Mouse (Mus musculus) retina, embryonic 14.5 days (tissue): Measurements from ENCODE around the gene Smarca5.

Experiments
- DNase-seq: peaks from one replicate; pipeline ENCODE4 v3.0.0-alpha.2; 2015; ENCODE audit warnings: low spot score

Gene Smarca5

GRCm38 (mm10) chr8:80739155-80739924 is at the start of gene Smarca5:
Gene Smarca5, minus strand, starts transcription at chr8:80739497.
- peak; percentile 91 for DNase-seq

DNA sequence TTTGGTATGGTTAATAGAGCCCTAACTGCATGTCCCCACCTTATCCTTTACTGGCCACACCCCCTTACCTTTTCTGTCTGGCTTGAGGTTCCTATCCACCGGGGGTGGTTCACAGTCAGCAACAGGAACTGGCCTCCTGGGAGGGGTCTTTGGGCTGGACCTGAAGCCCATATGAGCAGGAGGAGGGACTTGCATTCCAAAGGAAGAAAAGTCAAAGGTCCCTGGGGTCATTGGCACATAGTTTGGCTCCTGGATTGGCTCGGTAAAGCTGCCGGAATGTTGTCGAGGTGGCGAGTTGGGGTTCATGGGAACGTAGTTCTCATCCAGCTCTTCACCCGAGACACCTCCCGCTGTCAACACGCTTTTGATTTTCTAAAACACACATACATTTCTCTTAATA is 45.3 kb upstream of the Smarca5 start:
- DNase-seq = no peak

DNA sequence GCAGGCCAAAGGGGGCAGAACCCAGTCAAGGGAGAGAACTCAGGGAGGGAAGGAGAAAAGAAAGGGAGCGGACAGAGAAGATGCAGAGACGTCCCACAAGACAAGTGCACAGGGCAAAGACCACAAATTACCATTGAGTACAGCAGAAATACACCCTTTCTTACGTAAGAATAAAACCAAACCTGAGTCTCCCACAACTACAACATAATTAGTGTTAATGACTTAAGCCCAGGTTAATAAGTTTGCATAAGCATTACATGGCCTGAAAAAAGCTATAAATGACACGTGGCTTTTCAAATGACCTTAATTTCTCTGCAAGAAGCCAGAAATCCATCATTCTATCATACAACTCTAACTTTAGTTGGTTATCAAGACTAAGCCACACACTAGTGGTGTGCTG is 44.0 kb upstream of the Smarca5 start:
- no peak for DNase-seq

DNA sequence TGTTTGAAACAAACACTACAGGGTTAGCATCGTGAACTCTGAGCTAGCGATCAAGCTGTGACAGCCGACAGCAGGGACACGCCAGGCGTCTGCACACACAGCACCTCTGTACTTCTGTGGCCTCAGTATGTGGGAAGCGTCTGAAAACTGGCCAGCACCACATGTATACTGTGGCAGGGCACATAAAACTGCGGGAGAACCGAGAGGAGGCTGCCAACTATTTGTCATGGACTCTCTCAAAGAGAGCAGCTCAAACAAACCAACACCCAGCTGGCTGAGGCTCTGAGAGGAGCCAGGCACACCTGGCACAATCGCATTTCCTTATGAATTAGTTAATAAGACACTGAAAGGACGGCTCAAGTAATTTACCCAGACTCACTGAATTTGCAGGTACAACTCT is 42.0 kb upstream of the Smarca5 start:
- no peak for DNase-seq

GRCm38 (mm10) chr8:80780271-80780670 is 41.0 kb upstream of the Smarca5 start:
- no peak for DNase-seq

DNA sequence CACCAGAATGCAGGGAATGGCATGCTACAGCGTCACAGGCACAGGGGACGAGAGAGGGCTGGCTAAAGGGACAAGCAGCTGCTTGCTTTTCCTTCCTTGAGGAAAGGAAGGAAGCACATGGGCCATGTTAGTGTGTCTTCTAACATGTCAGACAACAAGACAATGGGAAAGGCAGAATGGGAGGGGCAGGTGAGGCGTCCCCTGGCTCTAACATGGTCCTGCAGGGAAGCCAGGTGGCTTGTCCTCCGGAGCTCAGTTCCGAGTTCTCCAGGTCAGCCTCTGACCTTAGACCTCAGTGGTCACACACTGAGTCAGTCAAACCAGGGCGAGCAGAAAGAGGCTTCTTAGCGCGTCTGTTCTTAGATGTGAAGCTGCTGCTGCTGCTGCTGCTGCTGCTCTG is 37.1 kb upstream of the Smarca5 start:
- no peak for DNase-seq

- DNase-seq = peak; percentile 28
Measured at GRCm38 (mm10) chr8:80772732-80773460, 33.6 kb upstream of the Smarca5 start.

- DNase-seq = no peak
Measured at GRCm38 (mm10) chr8:80768451-80768850, 29.2 kb upstream of the Smarca5 start.

- DNase-seq = peak; percentile 95
Measured at GRCm38 (mm10) chr8:80753017-80753715, 13.9 kb upstream of the Smarca5 start.

GRCm38 (mm10) chr8:80752429-80752828 is 13.1 kb upstream of the Smarca5 start:
- no peak for DNase-seq

DNA sequence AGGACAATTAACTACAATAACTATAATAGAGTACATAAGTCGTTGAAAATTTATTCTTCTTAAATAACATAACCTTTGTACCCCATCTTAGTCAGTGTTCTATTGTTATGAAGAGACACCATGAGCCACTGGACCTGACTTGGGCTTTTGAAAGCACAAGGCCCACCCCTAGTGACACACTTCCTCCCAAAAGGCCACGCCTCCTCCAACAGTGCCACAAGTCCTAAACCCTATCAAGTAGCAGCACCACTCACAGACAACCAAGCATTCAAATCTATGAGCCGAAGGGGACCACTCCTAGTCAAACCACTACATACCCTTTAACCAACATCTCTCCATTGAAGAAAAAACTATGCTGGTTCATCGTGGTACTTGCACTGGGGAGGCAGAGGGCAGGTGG is 9.8 kb upstream of the Smarca5 start:
- DNase-seq = no peak

DNA sequence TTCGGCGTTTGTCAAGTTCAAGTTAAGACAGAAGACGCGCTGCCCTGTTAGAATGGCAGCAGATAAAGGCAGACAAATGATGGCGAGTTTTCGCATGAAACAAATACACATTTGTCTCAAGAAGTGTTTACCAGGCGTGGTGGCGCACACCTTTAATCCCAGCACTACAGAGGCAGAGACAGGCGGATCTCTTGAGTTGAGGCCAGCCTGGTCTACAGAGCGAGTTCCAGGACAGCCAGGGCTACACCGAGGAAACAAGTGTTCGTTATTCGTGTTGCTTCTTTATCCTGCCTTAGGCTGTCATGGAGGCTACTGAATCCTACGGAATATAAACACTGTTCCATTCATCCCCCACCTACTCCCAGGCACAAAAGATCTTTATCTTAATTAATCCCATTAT is 635 bp upstream of the Smarca5 start:
- DNase-seq = no peak

- DNase-seq = peak; percentile 74
Measured at GRCm38 (mm10) chr8:80738388-80739154, 726 bp downstream of the Smarca5 start.

- DNase-seq = no peak
Measured at GRCm38 (mm10) chr8:80738046-80738387, 1.3 kb downstream of the Smarca5 start.

GRCm38 (mm10) chr8:80732326-80732725 is 7.0 kb downstream of the Smarca5 start:
- no peak for DNase-seq

- DNase-seq = no peak
Measured at GRCm38 (mm10) chr8:80714461-80714860, 24.8 kb downstream of the Smarca5 start.

- peak; percentile 18 for DNase-seq
Measured at GRCm38 (mm10) chr8:80710670-80711400, 28.5 kb downstream of the Smarca5 start.

DNA sequence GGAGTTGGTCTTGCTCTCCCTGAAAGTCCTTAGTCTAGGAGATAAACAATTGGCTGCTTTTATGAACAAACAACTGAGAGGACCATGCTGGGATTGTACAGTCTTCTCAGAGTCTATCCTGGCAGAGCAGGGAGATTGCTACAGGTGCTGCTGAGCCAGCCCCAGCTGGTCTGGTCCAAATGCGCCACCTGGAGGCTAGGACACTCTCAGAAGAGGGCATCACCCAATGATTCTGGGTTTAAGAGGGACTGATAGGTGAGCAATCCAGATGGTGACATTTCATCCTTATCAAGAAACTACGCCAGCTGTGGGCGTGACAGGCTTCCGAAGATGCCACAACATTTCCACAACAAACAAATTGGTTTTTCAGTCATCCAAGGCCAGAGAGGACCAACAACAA is 51.2 kb downstream of the Smarca5 start:
- DNase-seq = peak; percentile 69

DNA sequence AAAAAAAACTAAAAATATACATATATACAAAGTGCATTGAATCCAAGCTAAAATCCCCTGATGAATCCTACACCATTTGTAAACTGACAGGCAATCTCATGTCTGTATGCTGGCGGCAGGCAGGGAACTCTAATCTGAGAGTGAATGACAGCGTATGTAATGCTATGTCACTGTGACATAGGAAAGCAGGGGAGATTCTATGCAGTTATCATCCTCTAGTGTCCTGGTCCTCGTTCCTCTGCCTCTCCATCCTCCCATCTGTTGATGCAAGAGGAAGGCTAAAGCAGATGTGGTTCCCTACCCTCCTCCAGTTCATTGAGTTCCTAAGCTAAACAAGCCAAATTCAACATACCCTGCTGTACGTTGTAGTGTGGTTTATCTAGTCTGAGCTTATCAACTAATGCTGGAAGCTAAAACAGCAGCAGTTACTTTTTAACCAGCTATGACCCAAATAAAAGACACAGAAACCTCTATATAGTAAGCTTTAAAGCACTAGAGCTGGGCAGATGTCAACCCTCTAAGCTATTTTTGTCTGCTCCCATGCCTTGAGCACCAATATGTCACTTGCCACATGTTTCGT is 55.5 kb downstream of the Smarca5 start:
- DNase-seq = no peak

- DNase-seq = no peak
Measured at GRCm38 (mm10) chr8:80682594-80682993, 56.7 kb downstream of the Smarca5 start.

DNA sequence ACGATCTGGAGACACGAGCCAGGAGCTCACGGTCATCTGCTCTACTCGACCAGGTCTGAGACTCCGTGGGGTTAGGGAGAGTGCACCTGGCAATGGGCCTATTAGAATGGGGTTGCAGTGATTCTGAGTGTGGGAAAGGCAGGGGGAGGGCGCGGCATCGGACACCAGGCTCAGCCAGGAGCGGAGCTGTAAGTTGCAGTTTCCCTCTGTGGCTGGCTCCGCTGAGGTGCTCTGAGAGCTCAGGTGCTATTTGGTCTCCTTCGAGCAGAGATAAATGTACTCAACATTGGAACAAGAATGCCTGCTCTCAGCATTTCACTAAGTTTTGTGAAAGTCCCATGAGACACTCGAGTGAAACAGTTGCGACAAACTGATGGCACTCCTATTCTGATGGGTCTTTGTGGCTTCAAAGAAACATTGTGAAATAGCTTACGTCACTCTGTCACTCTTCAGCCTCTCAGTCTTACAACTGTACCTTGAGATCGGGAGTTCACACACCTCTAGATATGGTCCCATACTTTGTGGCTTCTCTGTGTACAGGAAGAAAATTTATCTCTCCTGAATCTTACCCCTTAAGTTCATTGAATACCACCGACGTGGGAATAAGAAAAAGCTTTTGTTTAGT is 69.9 kb downstream of the Smarca5 start:
- no peak for DNase-seq
